Mouse (Mus musculus) olfactory bulb, adult 2 months (tissue): ENCODE data around the gene Rbm6.

Experiments used
- CTCF ChIP-seq: fragments of 200-500 bp; IDR thresholded peaks from 2 replicates; pipeline ENCODE4 v1.5.1; 2012; ENCODE audit warnings: low read depth, mild to moderate bottlenecking, low read length, moderate library complexity; ENCODE audit not compliant: insufficient read depth
- POLR2A ChIP-seq: fragments of 200-500 bp; IDR thresholded peaks from 2 replicates; pipeline ENCODE4 v1.6.1; 2012; ENCODE audit warnings: mild to moderate bottlenecking, low read depth, low read length, moderate library complexity; ENCODE audit not compliant: insufficient read depth

GRCm38 (mm10) chr9:107744061-107744460 is 129.0 kb downstream of the Rbm6 start:
- no peak for TF ChIP-seq CTCF
- TF ChIP-seq POLR2A: no peak
